Mouse (Mus musculus) bone marrow macrophage, adult 2 months (primary cell): Measurements from ENCODE around the gene Meis1.

ENCODE experiments used
- CTCF ChIP-seq: IDR thresholded peaks from 2 replicates; pipeline ENCODE4 v1.5.1; 2012; ENCODE audit warnings: low read depth, mild to moderate bottlenecking, low read length, moderate library complexity
- POLR2A ChIP-seq: IDR thresholded peaks from 2 replicates; pipeline ENCODE4 v1.6.1; 2012; ENCODE audit warnings: mild to moderate bottlenecking, low read depth, low read length, borderline replicate concordance

DNA sequence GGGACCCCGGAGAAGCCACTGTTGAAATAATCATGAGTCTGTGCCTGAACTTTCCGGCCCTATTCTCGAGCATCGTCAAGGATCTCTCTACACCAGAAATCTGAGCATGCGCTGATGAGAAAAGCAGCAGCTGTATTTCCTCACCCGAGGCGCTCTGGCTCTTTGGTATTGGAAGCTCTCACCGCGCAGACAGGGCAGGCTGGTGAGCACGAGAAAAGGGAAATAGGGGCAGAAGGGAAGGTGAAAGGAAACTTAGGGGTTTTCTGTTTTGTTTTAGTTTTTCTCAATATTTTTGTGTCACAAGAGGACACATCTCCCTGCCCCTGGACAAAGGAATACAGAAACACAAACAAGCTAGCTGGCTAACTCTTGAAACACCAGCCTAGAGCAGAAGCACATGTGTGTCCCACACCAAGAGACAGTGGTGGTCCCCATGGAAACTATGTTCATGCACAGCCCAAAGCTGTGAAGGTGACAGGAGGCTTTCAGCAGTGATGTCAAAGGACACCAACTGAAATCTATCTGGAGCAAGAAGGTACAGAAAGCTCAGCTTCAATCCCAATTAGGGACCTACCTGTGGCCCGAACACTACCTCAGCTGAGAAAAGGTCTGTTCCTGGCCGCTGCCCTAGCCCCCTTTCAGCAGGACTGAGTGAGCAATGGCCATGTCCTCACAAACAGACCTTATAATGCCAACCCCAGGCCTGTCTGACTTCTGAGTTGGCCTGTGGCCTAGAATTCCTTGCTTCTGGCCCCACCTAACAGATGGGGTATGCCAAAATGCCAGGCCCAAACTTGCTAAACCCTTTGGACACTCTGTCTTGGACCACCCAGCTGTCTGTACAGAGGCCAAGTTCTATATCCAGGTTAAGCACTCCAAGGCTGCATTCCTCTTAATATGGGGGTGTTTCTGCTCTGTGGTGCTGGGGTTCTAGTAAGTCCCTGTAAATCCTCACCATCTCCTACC, 60.7 kb downstream of the Meis1 start:
- TF ChIP-seq POLR2A, result no peak
- TF ChIP-seq CTCF, result no peak
